Comparison of ENCODE assay signal across 10 mouse cellular contexts in the genomic region with DNA sequence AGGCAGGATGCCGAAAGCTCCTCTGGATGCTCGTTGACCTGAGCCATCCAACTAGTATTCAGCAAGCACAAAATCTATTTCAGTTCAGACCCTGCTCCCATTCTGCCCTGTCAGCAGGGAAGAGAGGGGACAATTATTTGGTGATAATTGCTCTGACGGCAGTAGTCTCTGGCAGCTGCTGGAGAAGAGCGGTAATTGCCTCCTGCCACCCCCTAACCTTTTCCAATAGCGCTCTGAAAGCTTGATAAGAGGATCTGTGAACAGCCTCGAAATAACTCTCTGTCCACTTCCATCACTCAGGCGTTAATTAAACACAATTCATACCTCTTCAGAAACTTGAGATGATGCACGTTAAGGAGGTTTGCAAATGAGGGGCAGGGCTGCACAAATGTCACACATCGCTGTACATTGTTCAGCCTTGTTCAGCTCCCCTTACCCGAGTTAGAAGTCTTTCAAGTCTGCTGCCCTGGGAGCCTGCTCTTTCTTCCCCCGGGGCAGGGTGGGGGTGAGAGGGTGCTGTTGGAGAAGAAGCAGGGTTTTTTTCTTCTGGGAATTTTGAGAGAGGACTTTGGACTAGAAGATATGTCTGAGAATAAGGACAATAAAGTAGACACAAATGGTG.
DNase-seq lines count a peak whose midpoint lies in the region; ATAC-seq and TF ChIP-seq lines count a peak whose summit lies in the region.
"Had no signal": no experiment of that assay in that cellular context is flagged by ENCODE, and none has a peak within 500 bp of the region (broad histone marks: within the 10 kb centered on the region; RNA-seq: fewer than 3 reads in every experiment).

No protein-coding gene starts in this region.

- peaks cover 13% of the 10 kb centered on the region for H3K4me1 ChIP-seq in midbrain, embryonic 13.5 days (replicated peaks)
- no peaks in the 10 kb centered on the region for H3K4me1 ChIP-seq in midbrain, postnatal 0 days (ENCODE audit: insufficient read depth, low read length)
- H3K4me1 ChIP-seq in hindbrain, embryonic 16.5 days (ENCODE audit: control insufficient read depth, insufficient read depth, low read depth, low read length), result peaks cover under 1% of the 10 kb centered on the region; the same call in 1 of the 2 replicates

- no peaks in the 10 kb centered on the region for H3K27me3 ChIP-seq in midbrain, embryonic 13.5 days
- H3K27me3 ChIP-seq in midbrain, postnatal 0 days (ENCODE audit: insufficient read depth, low read length), result no peaks in the 10 kb centered on the region
- H3K27me3 ChIP-seq in hindbrain, embryonic 16.5 days (replicated peaks; ENCODE audit: control insufficient read depth, insufficient read depth, low read length), result no peaks in the 10 kb centered on the region

- no peak overlapping the region for H3K9ac ChIP-seq in midbrain, embryonic 13.5 days (replicated peaks)
- H3K9ac ChIP-seq in midbrain, postnatal 0 days (replicated peaks; ENCODE audit: low read length, poor library complexity, severe bottlenecking), result no peak overlapping the region
- no peak overlapping the region for H3K9ac ChIP-seq in hindbrain, embryonic 16.5 days (ENCODE audit: low read depth, low read length)
- H3K9ac ChIP-seq: lung, embryonic 14.5 days had no signal

- peak; percentile 66 for DNase-seq in heart, adult 11 months
- no peak for DNase-seq in heart, adult 18-20 months
- no peak for DNase-seq in midbrain, postnatal 0 days (ENCODE audit: low spot score)
- DNase-seq in layer of hippocampus, adult 9-10 months (ENCODE audit: low spot score), result no peak
- DNase-seq in left cerebral cortex, postnatal 25 days (ENCODE audit: low spot score in 2 of 2), result no peak
- DNase-seq in left cerebral cortex, postnatal 36 days (ENCODE audit: low spot score in 2 of 2), result no peak
- DNase-seq: lung, embryonic 14.5 days had no signal

- H3K36me3 ChIP-seq in midbrain, embryonic 13.5 days, result no peaks in the 10 kb centered on the region
- H3K36me3 ChIP-seq in midbrain, postnatal 0 days (ENCODE audit: insufficient read depth, low read length), result no peaks in the 10 kb centered on the region
- H3K36me3 ChIP-seq in hindbrain, embryonic 16.5 days (ENCODE audit: control insufficient read depth, insufficient read depth, low read length), result no peaks in the 10 kb centered on the region
- H3K36me3 ChIP-seq: G1E had no signal

- WGBS in midbrain, embryonic 13.5 days, result 19% methylated on average over 11 of the region's 11 CpGs
- 25% methylated on average over 11 of the region's 11 CpGs for WGBS in midbrain, postnatal 0 days
- WGBS in hindbrain, embryonic 16.5 days, result 17% methylated on average over 11 of the region's 11 CpGs

- no peaks in the 10 kb centered on the region for H3K9me3 ChIP-seq in midbrain, embryonic 13.5 days
- H3K9me3 ChIP-seq in midbrain, postnatal 0 days (ENCODE audit: low read length), result no peaks in the 10 kb centered on the region
- no peaks in the 10 kb centered on the region for H3K9me3 ChIP-seq in hindbrain, embryonic 16.5 days (ENCODE audit: control insufficient read depth, low read length)
- H3K9me3 ChIP-seq: G1E had no signal

- intact Hi-C loops in left cerebral cortex, postnatal 25 days (cut with DNase I), result no loop called here
- intact Hi-C loops in left cerebral cortex, postnatal 36 days (cut with DNase I), result loop anchor here (10.0 kb wide), 1 partner anchor 264 kb away; no protein-coding TSS in a partner anchor

- peak overlapping the region; percentile 25; the same call in 1 of the 2 replicates for H3K27ac ChIP-seq in midbrain, embryonic 13.5 days
- no peak overlapping the region for H3K27ac ChIP-seq in midbrain, postnatal 0 days (ENCODE audit: low read depth, low read length)
- H3K27ac ChIP-seq in hindbrain, embryonic 16.5 days (ENCODE audit: low read depth, low read length), result no peak overlapping the region

- H3K4me3 ChIP-seq in midbrain, embryonic 13.5 days (replicated peaks), result no peak overlapping the region
- no peak overlapping the region for H3K4me3 ChIP-seq in midbrain, postnatal 0 days (ENCODE audit: low read depth, low read length)
- no peak overlapping the region for H3K4me3 ChIP-seq in hindbrain, embryonic 16.5 days (ENCODE audit: low read length)

- no peak overlapping the region for H3K4me2 ChIP-seq in midbrain, embryonic 13.5 days (replicated peaks)
- H3K4me2 ChIP-seq in midbrain, postnatal 0 days (ENCODE audit: low read depth, low read length, poor library complexity, severe bottlenecking), result no peak overlapping the region
- H3K4me2 ChIP-seq in hindbrain, embryonic 16.5 days (ENCODE audit: low read length), result no peak overlapping the region
- H3K4me2 ChIP-seq: lung, embryonic 14.5 days had no signal

- no peak for TF ChIP-seq CTCF in midbrain, postnatal 0 days (IDR thresholded peaks at IDR 0.05)

- peak; percentile 79 for ATAC-seq in midbrain, embryonic 13.5 days
- ATAC-seq in midbrain, postnatal 0 days (ENCODE audit: low FRiP score), result no peak
- 0 out of 2 replicates have a peak, but pooled peaks have one; percentile 22 for ATAC-seq in hindbrain, embryonic 16.5 days
